Comparison of ENCODE assay signal across 23 mouse cellular contexts in the genomic region with DNA sequence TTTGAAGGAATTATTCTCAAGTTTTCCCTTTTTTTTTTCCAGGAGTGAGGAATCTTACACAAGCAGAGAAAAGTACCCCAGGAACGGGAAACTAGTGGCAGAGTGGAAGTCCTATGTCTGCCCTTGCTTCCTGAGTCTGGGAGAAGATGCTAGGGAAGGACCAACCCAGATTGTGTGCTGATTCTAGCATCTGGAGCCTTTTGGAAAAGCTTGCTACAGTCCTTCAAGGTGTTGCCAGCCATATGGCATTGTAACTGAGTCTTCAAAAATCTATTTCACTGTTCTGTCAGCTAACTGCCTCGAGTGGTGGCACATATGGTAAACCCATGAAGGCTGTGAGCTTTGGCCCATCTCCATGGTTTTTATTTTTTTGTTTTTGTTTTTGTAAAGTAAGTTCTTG.
DNase-seq lines count a peak whose midpoint lies in the region; ATAC-seq lines count a peak whose summit lies in the region.
"Had no signal": no experiment of that assay in that cellular context is flagged by ENCODE, and none has a peak within 500 bp of the region (broad histone marks: within the 10 kb centered on the region; RNA-seq: fewer than 3 reads in every experiment).

No protein-coding gene starts in this region.

- DNase-seq in frontal cortex, postnatal 10 days (ENCODE audit: low spot score in 2 of 2): no peak
- peak; percentile 41 to 42 for DNase-seq in layer of hippocampus, adult 8-10 months (ENCODE audit: low spot score in 2 of 2)
- no peak for DNase-seq in layer of hippocampus, adult 9-10 months (ENCODE audit: low spot score)
- DNase-seq in right cerebral cortex, adult 18-20 months: peak; percentile 39
- DNase-seq in right cerebral cortex, postnatal 10 days (ENCODE audit: low spot score in 2 of 2): no peak
- no peak for DNase-seq in thymus, postnatal 36 days
- DNase-seq: adrenal gland, postnatal 10 days; cerebellum, adult 11-12 months; cerebellum, adult 9-11 months; embryo, embryonic 11 days; heart, postnatal 14 days; kidney, adult 11 months; kidney, postnatal 14 days; liver, postnatal 0 days; lung, postnatal 36 days; spleen, adult 18-20 months; thymus, adult 18-20 months; thymus, postnatal 25 days had no signal

- peak; percentile 88 for ATAC-seq in frontal cortex, adult (ENCODE audit: low TSS enrichment)
- ATAC-seq: inflammation-experienced regulatory T-cells, adult 6 months; liver, embryonic 12.5 days; liver, postnatal 0 days; midbrain, embryonic 16.5 days; Patski had no signal

Comparison
In these comparisons a context has a peak if more than half of its experiments do, and no peak if none do; other contexts are left out.
1. DNase-seq: peak in layer of hippocampus, adult 8-10 months (2 of 2) and right cerebral cortex, adult 18-20 months (single experiment); none in frontal cortex, postnatal 10 days (0 of 2), layer of hippocampus, adult 9-10 months (single experiment), right cerebral cortex, postnatal 10 days (0 of 2) and thymus, postnatal 36 days (0 of 2).